Mouse (Mus musculus) midbrain, embryonic 16.5 days (tissue): ENCODE results near the gene Olfr155. TPM values are rescaled to one million over a fixed set of nuclear protein-coding genes. Genes with fewer than 3 reads are reported as not detected.

Experiments used
- ATAC-seq: fragments of 200-750 bp; cut with Nextera tagmentation; 2 replicates; pipeline ENCODE4 v1.8.0; 2017; ENCODE audit warnings: moderate TSS enrichment
- H3K27ac ChIP-seq: fragments of 300-500 bp; sonication (generic); 2 replicates; pipeline ENCODE4 v1.5.1; 2014; ENCODE audit warnings: mild to moderate bottlenecking, low read length, mixed read lengths
- H3K27me3 ChIP-seq: fragments of 300-500 bp; sonication (generic); 2 replicates; pipeline ENCODE4 v1.6.1; 2014; ENCODE audit warnings: low read depth, low read length, mixed read lengths; ENCODE audit not compliant: control insufficient read depth, insufficient read depth
- H3K36me3 ChIP-seq: fragments of 300-500 bp; sonication (generic); 2 replicates; pipeline ENCODE4 v1.6.1; 2014; ENCODE audit warnings: mild to moderate bottlenecking, low read length, moderate library complexity, mixed read lengths; ENCODE audit not compliant: control insufficient read depth, insufficient read depth
- H3K4me1 ChIP-seq: fragments of 300-500 bp; sonication (generic); 2 replicates; pipeline ENCODE4 v1.6.1; 2014; ENCODE audit warnings: mild to moderate bottlenecking, low read length, mixed read lengths; ENCODE audit not compliant: control insufficient read depth, insufficient read depth
- H3K4me2 ChIP-seq: fragments of 300-500 bp; sonication (generic); 2 replicates; pipeline ENCODE4 v1.6.1; 2014; ENCODE audit warnings: mild to moderate bottlenecking, low read length, mixed read lengths
- H3K4me3 ChIP-seq: fragments of 300-500 bp; sonication (generic); 2 replicates; pipeline ENCODE4 v1.5.1; 2014; ENCODE audit warnings: low read depth, mild to moderate bottlenecking, low read length, moderate library complexity, mixed read lengths
- H3K9ac ChIP-seq: fragments of 300-500 bp; sonication (generic); 2 replicates; pipeline ENCODE4 v1.6.1; 2014; ENCODE audit warnings: low read depth, low read length, mixed read lengths
- H3K9me3 ChIP-seq: fragments of 300-500 bp; sonication (generic); replicated peaks from 2 replicates; pipeline ENCODE4 v1.6.1; 2014; ENCODE audit warnings: mild to moderate bottlenecking, low read length, mixed read lengths; ENCODE audit not compliant: control insufficient read depth, poor library complexity, severe bottlenecking
- WGBS: fragments of 180-500 bp; shearing (Covaris S2); extraction: QIAGEN DNeasy Blood & Tissue Kit; methylation state at CpG from one replicate; pipeline ENCODE4 v1.1.7; 2014; 5-methylcytosine and 5-hydroxymethylcytosine counted together
- polyA plus RNA-seq: library from polyadenylated mRNA; unstranded; fragments of >200 nt; fragmentation: Nextera tagmentation; extraction: Ambion mirVana; gene quantifications from 2 replicates; pipeline ENCODE4 v1.2.1, GENCODE M21; 2015

Gene Olfr155
- polyA plus RNA-seq, 1 experiment from 2014 or later = not detected

GRCm38 (mm10) chr4:43878121-43878776 is 26.9 kb downstream of the Olfr155 start:
- ATAC-seq = no peak
- Histone ChIP-seq H3K4me2 (peak overlapping the region; percentile 17; the same call in 1 of the 2 replicates), H3K4me1 (peaks cover 20% of the 10 kb centered on the region), H3K36me3 (no peaks in the 10 kb centered on the region), H3K27ac (0 out of 2 replicates have a peak overlapping the region, but pooled peaks have one; percentile 1), H3K9me3 (no peaks in the 10 kb centered on the region), H3K9ac (peak overlapping the region; percentile 35; the same call in 1 of the 2 replicates), H3K4me3 (no peak overlapping the region), H3K27me3 (no peaks in the 10 kb centered on the region)
- 23% methylated on average over 5 of the region's 5 CpGs for WGBS

- no peak overlapping the region for H3K27ac ChIP-seq
- H3K27me3 ChIP-seq = no peaks in the 10 kb centered on the region
- ATAC-seq = no peak
- peaks cover 23% of the 10 kb centered on the region for H3K4me1 ChIP-seq
- no peak overlapping the region for H3K4me3 ChIP-seq
- no peaks in the 10 kb centered on the region for H3K9me3 ChIP-seq
- 87% methylated on average over 6 of the region's 6 CpGs for WGBS
- H3K4me2 ChIP-seq = no peak overlapping the region
- no peaks in the 10 kb centered on the region for H3K36me3 ChIP-seq
- no peak overlapping the region for H3K9ac ChIP-seq
These were observed 28.2 kb downstream of the Olfr155 start for GRCm38 (mm10) chr4:43879566-43879965.

GRCm38 (mm10) chr4:43884196-43884595 is 32.8 kb downstream of the Olfr155 start:
- H3K27ac ChIP-seq = no peak overlapping the region
- no peak for ATAC-seq
- no peak overlapping the region for H3K4me3 ChIP-seq
- peaks cover 4% of the 10 kb centered on the region for H3K4me1 ChIP-seq
- no peak overlapping the region for H3K4me2 ChIP-seq
- no peaks in the 10 kb centered on the region for H3K9me3 ChIP-seq
- no peak overlapping the region for H3K9ac ChIP-seq
- no peaks in the 10 kb centered on the region for H3K27me3 ChIP-seq
- H3K36me3 ChIP-seq = no peaks in the 10 kb centered on the region
- WGBS = 32% methylated on average over 4 of the region's 4 CpGs

GRCm38 (mm10) chr4:43891247-43891646 is 39.9 kb downstream of the Olfr155 start:
- Histone ChIP-seq H3K4me2 (no peak overlapping the region), H3K4me1 (no peaks in the 10 kb centered on the region), H3K36me3 (no peaks in the 10 kb centered on the region), H3K4me3 (no peak overlapping the region), H3K9ac (no peak overlapping the region), H3K27me3 (no peaks in the 10 kb centered on the region), H3K9me3 (no peaks in the 10 kb centered on the region), H3K27ac (no peak overlapping the region)
- WGBS = 94% methylated on average over 3 of the region's 3 CpGs
- ATAC-seq = no peak

- Histone ChIP-seq H3K4me1 (no peaks in the 10 kb centered on the region), H3K4me2 (no peak overlapping the region), H3K9me3 (no peaks in the 10 kb centered on the region), H3K27me3 (no peaks in the 10 kb centered on the region), H3K9ac (no peak overlapping the region), H3K27ac (no peak overlapping the region), H3K4me3 (no peak overlapping the region), H3K36me3 (peaks cover 5% of the 10 kb centered on the region; the same call in 1 of the 2 replicates)
- no peak for ATAC-seq
These were observed 45.8 kb downstream of the Olfr155 start for GRCm38 (mm10) chr4:43897209-43897608.

- no peak for ATAC-seq
These were observed 47.8 kb downstream of the Olfr155 start for GRCm38 (mm10) chr4:43899197-43899596.

GRCm38 (mm10) chr4:43903690-43904089 is 52.3 kb downstream of the Olfr155 start:
- Histone ChIP-seq H3K9me3 (no peaks in the 10 kb centered on the region), H3K27ac (no peak overlapping the region), H3K9ac (no peak overlapping the region), H3K4me2 (no peak overlapping the region), H3K4me1 (no peaks in the 10 kb centered on the region), H3K27me3 (no peaks in the 10 kb centered on the region), H3K36me3 (peaks cover 5% of the 10 kb centered on the region; the same call in 1 of the 2 replicates), H3K4me3 (no peak overlapping the region)
- 86% methylated on average over 7 of the region's 7 CpGs for WGBS
- ATAC-seq = no peak

More at GRCm38 (mm10) chr4:43899197-43899596, 47.8 kb downstream of the Olfr155 start:
- Histone ChIP-seq H3K27me3 (no peaks in the 10 kb centered on the region), H3K9ac (no peak overlapping the region), H3K27ac (no peak overlapping the region), H3K36me3 (peaks cover 5% of the 10 kb centered on the region; the same call in 1 of the 2 replicates), H3K4me1 (no peaks in the 10 kb centered on the region), H3K9me3 (no peaks in the 10 kb centered on the region), H3K4me2 (no peak overlapping the region), H3K4me3 (no peak overlapping the region)
- 86% methylated on average over 8 of the region's 8 CpGs for WGBS

- 34% methylated on average over 6 of the region's 6 CpGs for WGBS
- Histone ChIP-seq H3K9me3 (no peaks in the 10 kb centered on the region), H3K4me1 (no peaks in the 10 kb centered on the region), H3K27ac (no peak overlapping the region), H3K36me3 (peaks cover 3% of the 10 kb centered on the region; the same call in 1 of the 2 replicates), H3K4me3 (no peak overlapping the region), H3K9ac (no peak overlapping the region), H3K27me3 (no peaks in the 10 kb centered on the region), H3K4me2 (no peak overlapping the region)
- no peak for ATAC-seq
These were observed 55.1 kb downstream of the Olfr155 start for GRCm38 (mm10) chr4:43906443-43906842.
